Mouse (Mus musculus) R1 (cell line): ENCODE measurements at regions not wholly inside any gene's neighbourhood (a gene's known extent, or its start where the extent isn't known, plus 50 kb on each side); places are given as distances from the start of the nearest gene placed in this dataset.

Experiments
- DNase-seq: peaks from one replicate; pipeline ENCODE4 v3.0.0-alpha.2; 2018; ENCODE audit warnings: low read depth, low spot score

DNA sequence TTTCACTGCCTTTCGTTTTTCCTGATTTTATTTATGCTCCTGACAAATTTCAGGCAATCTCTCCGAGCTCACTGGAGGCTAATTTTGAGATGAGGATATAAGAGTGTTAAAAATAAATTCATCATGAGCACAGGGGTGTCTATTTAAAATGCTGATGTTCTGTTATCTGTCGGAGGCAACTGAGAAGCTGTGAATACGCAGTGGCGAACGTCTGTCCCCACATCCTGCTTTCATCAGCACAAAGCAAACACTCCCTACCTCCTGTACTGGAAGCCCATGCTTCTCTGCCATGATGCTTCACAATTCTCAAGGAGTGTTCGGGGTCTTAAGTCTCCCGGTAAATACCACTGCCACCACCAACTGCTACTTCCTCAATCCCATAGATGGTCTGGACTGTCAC lies 526.9 kb downstream of the Pdcd6ip start:
- no peak for DNase-seq

DNA sequence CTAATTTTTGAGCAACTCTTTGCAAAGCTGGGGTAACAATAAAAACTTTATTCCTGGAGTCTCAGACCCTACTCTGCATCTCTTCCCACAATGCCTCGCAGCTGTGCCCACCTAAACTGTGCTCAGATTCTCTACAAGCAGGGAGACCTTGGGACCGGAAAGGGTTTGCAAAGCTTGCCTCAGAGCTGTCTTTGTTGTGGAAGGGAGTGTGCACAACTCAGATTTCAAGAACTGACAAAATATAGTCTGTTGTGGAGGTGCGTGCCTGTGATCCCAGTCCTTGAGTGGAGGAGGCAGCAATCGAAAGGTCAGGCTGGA lies 530.2 kb downstream of the Pdcd6ip start:
- DNase-seq: no peak

DNA sequence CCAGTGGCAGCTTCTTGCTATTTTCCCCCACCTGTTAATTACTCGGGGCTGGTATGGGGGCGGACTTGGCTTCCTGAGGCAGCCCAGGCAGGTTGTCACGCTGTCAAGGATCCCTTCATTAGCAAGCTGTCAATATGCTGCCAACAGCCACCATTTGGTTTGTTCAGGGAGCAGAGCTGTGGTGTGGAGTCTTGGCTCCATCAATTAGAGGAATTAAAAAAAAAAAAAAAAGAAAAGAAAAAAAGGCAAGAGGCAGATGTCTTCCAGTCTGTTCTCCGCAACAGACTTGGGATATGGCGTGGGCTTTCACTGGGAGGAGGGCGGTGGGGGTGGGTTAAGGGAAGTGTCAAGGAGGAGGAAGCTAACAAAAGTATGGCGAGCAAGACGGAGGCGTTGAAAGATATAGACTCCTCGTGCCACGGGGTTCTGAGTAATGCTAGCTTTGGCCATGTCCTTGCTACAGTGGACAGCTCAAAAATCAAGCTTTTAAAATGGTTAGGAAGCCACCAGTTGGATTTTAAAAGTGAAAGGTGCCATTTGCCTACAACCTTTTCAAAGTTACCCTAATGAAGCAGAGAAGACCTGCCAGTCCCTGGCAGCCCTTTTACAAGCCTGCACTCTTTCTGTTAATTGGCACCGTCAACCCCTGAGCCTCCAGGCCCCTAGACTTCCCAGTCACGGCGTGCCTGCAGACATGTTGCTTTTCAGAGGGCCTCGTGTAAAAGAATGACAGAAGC lies 530.7 kb downstream of the Pdcd6ip start:
- DNase-seq: no peak

DNA sequence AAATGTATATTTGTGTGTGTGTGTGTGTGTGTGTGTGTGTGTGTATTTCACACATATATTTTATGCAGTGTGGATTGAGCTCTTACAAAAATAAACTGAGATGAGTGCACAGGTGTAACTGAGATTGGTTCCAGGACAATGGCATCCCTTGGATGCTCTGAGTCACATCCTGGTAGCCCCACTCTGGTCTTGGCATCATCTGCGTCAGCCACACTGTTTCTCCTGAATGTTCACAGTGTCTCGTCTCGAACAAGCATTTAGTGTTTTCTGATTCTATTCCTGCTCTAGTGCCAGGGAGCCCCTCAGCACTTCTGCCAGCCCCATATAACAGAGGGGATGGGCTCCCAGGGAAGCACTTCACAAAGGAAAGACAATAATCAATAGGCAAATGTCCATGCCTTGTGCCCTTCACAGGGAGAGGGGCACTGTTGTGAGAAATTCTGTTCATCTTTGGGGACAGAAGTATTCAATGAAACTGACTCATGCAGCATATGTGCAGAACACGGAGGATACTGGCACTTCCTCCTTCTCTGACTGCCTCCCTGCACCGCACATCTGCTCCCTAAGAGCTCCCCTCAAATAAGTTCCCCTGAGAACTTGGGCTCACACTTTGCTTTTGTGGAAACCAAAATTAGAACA lies 536.2 kb downstream of the Pdcd6ip start:
- DNase-seq: no peak

DNA sequence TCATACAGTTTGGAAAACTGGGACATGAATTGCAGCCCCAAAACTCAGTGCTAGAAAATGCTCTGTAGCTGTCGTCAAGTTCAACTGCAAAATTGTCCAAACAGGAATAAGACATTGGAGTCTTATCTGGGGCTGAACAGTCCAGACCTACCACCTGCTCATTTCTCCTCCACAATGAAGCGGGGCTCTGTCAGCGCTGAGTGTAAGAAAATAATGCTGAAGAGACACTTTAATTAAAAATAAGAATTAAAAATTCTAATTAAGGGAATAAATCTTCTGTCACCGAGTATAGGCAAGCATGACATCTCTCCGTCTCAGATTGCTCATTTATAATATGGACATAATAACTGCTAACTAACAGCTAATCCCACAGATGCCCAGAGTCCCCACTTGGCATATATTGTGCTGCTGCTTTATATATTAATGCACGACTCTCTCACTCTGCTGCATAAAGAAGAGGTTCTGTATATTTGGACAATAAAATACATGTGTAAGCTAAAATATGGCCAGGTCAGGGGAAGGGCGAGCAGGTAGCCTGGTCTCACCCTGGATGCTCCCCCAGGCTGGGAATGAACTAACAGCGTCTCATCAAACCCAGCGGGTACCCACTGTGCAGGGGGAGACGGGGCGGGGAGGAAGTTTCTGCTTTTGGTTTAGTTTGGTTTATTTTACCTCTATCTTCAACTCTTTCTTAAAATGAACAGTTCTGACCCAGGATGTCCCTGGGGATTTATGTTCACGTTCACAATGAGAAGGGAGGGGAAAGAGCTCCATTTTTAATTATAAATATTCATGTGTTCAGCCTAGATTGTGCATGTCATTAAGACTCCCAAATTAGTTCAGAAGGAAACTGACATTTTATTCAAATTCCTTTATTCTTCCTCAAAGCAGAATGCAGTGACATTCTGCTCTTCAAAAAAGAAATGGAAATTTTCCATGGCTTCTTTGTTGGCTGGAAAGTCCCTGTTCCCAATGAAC lies 544.9 kb downstream of the Pdcd6ip start:
- no peak for DNase-seq

DNA sequence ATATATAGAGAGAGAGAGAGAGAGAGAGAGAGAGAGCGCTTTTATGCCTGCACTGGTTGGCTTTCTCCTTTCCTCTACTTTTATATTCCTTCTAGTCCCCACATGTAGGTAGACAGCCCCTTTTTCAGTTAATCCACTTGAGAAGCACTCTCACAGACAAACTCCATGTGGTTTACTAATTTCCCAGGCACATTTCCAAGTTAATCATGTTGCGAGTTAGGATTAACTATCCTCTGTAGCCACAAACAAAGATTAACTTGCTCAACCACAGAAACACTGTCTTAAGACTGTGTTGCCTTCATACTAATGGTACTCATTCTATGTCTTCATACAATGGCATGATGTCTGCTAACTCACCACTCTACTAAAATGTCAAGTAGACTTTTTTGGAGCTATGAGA lies 548.0 kb downstream of the Pdcd6ip start:
- DNase-seq: no peak

DNA sequence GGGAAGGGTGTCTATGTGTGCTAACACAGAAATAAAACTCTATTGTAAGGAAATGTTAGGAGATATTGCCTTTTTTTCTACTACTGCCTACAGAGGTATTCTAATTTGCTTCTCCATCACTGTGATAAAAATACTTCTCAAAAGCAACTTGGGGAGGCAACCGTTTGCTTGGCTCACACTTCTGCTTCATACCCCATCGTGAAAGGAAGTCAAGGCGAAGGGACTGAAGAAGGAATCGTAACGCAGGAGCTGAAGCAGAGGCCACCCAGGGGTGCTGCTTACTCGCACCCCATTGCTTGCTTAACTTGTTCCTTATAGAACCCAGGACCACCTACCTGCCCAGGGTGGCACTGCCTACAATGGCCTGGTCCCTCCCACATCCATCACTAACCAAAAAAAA lies 550.0 kb downstream of the Pdcd6ip start:
- no peak for DNase-seq

DNA sequence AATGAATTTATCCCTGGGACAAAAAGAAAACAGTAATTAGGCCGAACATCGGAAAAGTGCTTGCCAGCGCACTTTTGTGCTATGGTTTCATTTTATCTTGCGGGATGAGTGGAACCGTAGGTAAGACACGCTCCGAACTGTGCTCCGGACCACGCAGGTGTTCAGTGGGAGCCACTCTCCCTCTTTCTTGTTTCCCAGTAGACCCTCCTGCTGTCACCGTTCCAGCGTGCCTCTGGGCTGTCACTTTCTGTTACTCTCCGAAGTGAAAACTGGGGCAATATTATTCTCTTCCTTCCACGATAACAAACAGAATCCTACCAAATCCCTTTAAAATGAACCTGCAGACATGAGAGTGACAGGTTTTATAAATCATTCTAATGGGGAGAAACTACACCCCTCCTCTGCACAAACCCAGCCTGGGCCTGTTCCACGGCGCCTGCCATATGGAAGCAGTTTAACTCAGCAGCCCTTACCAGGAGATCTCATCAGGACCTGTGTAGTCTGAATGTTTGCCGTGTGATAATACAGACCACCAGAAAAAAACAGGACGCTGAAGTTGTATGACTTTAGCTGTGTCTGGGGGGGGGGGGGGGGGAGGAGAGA lies 550.5 kb downstream of the Pdcd6ip start:
- DNase-seq: no peak

DNA sequence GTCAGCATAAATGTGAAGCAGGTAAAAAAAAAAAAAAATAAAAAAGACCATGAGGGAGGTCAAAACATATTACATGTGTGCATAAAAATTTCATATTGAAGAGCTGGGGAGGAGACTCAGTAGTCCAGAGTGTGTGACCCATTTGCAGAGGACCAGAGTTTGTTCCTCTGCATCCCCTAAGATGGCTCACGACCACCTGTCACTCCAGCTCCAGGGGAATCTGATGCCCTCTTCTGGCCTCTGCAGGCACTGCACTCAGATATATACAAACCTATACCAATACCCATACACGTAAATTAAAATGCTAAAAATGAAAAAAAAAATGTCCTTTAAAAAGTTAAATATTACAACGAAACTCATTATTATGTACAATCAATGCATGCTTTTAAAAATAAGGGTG lies 551.4 kb downstream of the Pdcd6ip start:
- peak; percentile 31 for DNase-seq

DNA sequence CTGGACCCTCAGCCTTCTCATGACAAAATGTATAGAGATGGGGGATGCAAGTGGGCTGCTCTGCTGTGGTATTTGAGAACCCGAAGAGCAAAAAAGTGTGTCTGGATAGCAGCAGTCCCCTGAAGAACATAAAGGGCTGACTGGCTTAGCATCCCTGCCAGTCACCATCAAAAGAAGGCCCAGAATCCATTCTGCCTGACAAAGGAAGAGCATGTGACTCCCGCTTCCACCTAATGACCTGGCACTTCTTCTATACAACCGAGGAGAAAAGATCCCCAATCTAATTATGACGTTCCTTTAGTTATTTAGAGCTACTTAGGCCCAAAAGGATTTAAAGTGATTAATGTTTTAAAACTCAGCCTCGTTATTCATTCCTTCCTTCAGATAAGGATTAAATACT lies 559.0 kb downstream of the Pdcd6ip start:
- DNase-seq: no peak

DNA sequence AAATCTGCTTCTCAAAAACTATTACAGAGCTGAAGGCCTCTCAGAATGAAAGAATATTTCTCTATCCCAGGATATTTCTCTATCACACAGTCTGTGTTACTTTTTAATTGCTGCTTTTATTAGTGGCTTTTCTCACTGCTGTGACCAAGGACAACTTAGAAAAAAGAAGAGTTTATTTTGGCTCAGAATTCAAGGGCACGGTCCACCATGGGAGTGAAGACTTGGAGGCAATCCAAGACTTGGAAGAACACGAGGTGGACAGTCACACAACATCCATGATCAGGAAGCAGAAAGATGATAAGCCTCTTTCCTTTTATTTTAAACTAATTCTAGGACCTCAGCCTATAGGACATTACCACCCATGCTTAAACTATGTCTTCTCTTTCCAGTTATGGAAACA lies 561.5 kb downstream of the Pdcd6ip start:
- DNase-seq: no peak

DNA sequence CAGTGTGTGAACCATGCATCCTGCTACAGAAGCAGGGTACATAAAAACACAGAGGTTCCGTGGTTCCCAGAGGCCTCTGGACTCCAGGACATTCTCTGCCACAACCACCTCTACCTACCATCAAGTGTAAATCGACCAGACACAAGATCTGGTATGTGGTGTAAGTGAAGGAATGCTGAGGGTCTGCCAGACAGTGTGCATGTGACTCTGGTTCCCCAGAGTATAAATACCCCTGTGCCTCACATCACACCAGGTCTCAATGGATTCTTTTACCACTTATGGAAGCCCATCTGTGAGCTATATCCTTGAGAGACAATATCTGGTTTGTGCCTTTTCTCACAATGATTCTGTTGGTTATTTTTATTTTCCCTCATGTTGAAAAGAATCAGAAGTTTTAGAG lies 563.0 kb downstream of the Pdcd6ip start:
- DNase-seq: no peak

DNA sequence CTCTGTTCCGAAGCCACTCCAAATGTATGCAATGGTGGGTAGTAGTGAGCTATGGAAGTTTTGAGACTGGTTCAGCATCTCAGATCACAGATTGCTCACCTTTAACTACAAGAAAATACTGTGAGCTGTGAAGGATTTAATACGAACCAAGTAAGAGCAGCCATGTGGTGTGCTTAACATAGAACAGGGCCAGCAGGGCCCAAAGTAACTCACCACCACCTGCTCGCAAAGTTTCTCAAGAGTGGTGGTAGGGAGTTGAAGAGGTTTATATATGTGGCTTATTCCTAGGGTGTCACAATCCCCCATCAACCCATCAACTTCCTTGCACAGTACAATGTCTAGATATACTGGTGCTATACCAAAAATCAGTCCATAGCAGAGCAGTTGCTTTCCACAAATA lies 573.4 kb downstream of the Pdcd6ip start:
- no peak for DNase-seq

DNA sequence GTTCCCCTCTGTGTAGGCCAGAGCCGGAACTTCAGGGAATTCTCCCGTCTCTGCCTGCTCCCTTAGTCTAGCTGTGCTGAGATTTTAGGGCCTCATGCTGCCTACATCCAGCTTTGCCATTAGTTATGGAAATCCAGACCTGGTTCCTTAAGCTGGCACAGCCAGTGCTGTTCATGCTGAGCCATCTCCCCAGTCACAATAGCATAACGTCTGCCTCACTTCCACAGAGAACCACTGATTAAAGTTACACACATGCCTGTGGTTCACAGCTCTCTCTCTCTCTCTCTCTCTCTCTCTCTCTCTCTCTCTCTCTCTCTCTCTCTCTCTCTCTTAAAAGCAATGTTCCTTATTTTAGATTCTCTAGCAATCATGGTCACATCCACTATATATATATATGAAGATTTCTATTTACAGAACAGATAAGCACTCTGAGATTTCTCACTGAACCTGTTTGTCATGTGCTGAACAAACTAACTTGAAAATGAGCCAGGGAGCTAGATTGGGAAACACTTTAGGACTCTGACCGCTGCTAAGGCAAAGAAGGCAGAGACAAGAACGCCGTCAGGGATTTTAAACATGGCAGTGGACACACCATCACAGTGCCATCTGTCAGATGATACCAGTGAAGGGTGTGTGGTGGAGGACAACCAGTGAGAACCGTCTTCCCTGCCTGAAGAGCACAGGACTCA lies 584.9 kb downstream of the Pdcd6ip start:
- DNase-seq: no peak

DNA sequence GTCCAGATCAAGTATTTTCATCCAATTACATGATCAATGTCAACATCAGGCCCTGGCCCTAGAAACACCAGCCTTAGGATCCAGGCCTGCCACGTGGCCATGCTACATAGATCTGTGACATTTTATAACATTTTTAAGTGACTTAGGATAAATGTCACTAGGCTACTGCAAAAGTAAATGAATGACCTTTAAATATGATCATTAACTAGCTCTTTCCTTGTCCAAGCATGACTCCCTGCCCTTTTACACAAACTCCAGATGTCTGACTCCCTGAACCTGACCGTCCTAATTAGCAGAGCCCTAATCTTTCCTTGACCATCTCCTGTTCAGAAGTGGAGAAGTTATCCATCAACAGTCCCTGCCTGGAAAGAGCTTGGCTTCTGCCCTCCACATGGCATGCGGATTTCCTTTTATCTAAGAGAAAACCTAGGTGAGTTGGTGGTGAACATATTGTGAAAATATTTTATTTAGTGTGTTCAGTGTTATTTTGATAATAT lies 585.8 kb downstream of the Pdcd6ip start:
- DNase-seq: no peak

DNA sequence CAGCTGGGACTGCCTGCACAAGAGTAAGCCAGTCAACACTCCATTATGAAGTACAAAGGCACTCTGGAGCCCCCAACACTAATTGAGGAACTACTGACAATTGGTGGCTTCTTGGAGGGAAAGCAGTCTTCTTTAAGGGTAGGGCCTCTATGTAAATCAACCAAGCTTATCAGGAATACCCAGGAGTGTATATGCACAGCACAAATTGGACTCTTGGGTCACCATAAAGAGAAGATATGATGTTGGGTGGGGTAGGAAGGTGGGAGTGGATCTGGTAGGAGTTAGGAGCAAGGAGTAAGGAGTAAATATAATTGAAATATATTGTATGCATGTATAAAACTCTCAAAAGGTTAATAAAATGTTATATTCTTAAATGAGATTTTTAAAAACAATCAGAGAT lies 587.7 kb downstream of the Pdcd6ip start:
- no peak for DNase-seq

DNA sequence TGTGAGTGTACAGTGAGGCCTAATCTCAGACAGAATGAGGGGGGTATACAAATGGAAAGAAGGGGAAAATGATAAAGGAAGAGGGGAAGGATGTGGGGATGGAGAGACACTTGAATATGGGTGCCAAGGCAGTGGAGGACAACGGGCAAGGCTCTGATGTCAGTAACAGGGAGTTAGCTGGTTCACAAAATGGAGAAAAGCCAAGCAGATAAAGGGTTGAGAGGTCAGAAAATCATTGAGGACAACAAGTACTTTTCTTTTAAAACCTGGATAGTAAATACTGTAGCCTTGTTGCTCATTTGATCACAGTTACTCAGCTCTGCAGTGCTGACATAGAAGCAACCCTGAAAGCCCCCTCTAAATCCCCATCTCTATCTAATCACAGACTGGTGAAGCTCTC lies 588.3 kb downstream of the Pdcd6ip start:
- DNase-seq: no peak

DNA sequence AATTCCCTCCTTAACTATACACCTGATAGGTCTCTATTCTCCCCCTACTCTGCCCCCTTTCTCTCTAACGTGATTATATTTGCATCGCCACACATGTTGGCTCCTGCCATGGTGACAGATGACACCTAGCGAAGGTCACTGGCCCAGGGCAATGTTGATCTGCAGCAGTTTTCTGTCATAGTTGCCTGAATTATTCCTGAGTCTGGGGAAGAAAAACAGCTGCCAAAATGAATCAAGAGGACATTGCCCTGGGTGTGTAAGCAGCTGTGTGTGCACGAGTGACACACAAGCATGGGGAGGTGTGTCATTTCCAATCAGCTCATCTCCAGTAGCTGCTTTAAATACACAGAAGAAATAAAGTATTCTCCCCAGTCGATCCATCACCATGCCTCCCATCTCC lies 592.5 kb downstream of the Pdcd6ip start:
- no peak for DNase-seq

DNA sequence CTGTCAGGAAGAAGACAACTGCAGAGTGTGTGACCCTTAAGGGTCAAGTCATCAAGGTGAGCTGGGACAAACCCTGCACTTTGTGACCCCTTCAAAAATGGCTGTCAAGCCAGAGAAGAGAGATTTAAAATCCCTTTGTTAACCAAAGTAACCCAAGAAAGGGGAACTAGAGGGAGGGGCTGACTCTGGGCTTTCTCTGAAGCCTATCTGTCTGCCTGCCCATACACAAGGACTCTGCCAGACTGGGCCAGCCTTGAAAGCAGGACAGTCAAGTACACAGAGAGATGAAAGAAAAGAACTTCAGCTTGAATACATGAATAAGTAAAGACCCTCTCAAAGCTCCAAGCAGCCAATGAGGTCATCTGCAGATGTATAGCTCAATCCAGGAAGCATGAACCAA lies 595.3 kb downstream of the Pdcd6ip start:
- DNase-seq: peak; percentile 85

DNA sequence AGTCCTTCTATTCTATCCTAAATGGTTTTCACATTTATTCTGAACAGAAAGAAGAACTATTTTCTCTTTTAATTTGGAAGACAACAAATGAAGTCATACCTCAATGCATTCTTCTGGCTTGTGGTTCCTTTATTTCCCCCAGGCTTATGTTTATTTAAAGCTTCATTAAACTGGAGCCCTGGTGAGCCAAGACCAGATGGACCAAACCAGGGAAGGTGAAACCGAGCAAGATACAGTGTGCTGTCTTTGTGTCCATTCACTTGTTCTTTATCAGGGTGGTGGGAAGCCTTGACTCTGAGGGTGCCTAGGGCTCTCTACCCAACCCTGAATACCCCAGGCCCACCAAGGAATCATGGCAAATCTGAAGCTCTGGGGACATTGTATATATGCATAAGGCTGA lies 606.3 kb downstream of the Pdcd6ip start:
- DNase-seq: no peak

DNA sequence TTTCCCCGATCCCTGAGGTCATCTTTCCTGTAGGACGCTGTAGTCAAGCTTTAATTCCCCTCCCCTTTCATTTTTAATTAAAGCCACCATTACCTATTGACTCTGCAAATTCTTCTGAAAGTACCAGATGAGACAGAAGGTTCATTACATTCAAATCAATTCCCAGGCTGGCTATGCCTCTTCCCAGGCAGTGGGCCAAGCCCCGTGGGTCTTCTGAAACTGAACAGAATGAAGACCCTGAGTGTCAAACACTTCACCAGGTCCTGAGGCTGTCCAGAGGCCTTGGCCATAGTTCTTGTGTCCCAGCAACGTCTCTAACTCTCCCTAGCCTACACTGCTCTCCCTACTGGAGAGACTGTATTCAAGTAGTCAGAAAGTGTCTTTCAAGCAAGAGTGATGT lies 607.4 kb downstream of the Pdcd6ip start:
- DNase-seq: no peak
